Mouse (Mus musculus): ENCODE results near the gene 4921536K21Rik.

4921536K21Rik gene

DNA sequence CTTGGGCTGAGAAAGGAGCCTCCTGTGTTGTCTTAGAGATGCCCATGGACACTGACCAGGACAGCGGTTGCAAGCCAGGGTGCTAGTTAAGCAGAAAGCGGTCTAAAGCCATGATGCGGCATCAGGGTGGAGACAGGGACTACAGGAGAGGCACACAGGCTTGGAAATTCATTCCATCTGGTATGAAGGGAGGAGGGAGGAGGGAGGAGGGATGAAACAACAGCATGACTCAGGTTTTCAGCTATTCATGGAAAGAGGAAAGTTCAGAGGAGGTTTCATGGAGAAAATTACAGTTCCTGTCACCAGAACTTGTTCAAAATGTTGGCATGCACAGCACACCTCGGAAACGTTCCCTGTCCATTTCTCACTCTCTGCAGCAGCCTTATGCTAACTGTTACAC lies 39.1 kb downstream of the 4921536K21Rik start:
- DNase-seq (ENCODE audit: low read depth, low spot score): no peak

DNA sequence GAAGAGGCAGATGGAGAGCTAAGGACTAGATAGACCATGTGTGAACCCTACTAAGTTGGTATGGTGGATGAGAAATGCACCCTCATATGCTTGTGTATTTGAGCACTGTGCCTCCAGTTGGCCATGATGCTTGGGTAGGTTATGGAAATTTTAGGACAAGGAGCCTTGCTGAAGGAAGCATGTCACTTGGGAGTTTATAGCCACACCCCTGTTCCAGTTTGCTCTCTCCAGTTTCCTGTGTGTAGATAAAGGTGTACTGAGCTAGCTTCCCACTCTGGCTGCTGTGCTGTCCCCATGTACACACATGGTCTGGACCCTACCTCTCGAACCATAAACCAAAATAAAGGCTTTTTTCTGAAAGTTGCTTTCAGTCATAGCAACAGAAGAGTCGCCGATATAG lies 40.7 kb downstream of the 4921536K21Rik start:
- DNase-seq (ENCODE audit: low read depth, low spot score): no peak

GRCm38 (mm10) chr11:3853481-3854034 lies 41.3 kb downstream of the 4921536K21Rik start:
- DNase-seq (ENCODE audit: low read depth, low spot score): no peak

DNA sequence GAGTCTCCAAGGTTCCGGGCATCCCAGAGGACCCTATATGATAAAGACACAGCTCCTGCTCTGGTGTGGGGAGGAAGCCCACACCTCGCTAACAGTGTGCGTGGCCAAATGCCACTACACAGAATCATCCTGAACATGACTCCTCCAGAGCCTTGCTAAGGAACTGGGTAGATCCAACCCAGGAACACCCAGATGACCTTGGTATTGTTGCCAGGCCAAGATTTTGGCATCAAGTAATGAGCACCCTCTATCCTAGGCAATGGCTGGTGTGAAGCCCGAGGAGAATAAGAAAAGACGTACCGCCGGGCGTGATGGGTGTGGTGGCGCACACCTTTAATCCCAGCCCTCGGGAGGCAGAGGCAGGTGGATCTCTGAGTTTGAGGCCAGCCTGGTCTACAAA lies 41.9 kb downstream of the 4921536K21Rik start:
- no peak for DNase-seq (ENCODE audit: low read depth, low spot score)

- no peak for DNase-seq (ENCODE audit: low read depth, low spot score)
These were observed 43.0 kb downstream of the 4921536K21Rik start for GRCm38 (mm10) chr11:3851872-3852271.

DNA sequence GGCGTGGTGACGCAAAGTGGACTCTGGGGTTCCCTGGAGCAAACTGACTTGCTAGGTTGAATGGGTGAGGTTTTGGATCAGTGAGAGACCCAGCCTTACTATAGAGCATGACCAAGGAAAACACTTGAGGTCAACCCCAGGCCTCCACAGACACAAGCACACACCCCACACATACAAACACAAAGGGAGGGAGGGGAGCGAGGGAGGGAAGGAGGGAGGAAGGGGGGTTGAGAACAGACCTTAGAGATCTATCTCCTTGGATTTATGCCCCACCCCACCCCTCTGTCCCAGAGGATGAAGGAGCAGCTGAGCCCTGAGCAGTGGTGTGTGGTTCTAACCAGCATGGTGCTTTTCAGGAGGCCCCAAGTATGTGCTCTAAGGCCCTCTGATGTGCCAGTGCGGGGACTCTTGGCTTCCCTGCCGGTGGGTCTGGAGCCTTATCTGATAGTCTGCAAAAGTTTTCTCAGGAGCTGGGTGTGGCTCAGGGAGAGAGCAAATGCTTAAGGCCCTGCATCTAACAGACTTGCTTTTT lies 44.1 kb downstream of the 4921536K21Rik start:
- no peak for DNase-seq (ENCODE audit: low read depth, low spot score)

DNA sequence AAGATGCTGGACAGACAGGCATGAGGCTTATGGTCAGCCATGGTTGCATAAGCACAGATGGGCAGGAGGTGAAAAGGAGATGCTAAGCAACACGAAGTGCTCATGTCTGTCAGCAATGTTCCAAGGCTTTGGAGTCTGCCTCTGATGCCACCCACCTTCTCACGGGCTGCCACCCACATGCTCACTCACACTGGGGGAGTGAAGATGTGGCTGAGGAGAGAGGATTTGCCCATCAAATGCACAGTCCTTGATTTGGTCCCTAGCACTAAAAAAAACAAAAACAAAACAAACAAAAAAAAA lies 44.6 kb downstream of the 4921536K21Rik start:
- DNase-seq (ENCODE audit: low read depth, low spot score): no peak

DNA sequence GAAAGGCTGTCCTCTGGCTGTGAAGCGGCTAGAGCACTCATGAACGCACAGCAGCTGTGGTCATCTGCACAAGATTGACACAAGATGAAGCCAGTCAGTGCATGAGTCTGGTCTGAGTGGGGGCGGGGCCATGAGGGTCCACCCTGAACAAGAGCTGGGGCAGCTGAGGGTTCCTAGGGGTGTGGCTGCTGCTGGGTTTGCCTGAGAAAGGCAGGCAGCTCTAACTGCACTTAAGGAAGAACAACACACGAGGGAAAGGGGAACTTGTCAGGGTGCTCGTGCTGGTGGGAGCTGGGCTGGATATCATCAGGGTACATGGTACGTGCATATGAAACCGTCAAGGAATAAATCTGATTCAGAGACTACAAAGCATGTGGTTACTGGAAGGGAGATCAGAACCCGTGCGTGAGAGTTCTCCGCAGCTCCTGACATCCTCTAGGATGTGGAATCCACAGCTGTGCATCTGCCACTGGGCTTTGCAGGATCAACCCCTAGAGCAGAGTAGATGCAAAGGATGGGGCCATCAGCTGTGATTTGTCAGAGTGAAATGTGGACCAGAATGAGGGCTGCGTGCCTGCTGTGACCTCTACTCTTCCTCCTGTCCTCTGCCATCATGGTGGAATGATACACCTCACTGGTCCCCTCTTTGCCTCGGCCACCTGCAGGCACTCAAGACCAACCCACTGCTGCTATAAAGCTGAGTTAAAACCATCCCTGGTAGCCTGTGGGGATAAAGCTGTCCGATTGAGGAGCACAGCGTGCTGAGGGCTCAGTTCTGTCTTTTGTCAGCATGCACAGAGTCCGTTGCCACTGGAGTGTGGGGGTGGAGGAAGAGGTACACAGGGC lies 45.2 kb downstream of the 4921536K21Rik start:
- no peak for DNase-seq (ENCODE audit: low read depth, low spot score)

GRCm38 (mm10) chr11:3846351-3846750 lies 48.5 kb downstream of the 4921536K21Rik start:
- no peak for DNase-seq (ENCODE audit: low read depth, low spot score)

- no peak for DNase-seq (ENCODE audit: low read depth, low spot score)
These were observed 50.8 kb downstream of the 4921536K21Rik start for GRCm38 (mm10) chr11:3843943-3844734.

Measured in mesoderm, embryonic 11.5 days (tissue).